Mouse (Mus musculus) liver, postnatal 0 days (tissue): ENCODE results near the gene Itga6.

Source experiments
- CTCF ChIP-seq: sonication (generic); IDR thresholded peaks from 2 replicates; pipeline ENCODE4 v1.5.1; 2016; ENCODE audit warnings: antibody characterized with exemption, low read depth
- EP300 ChIP-seq: IDR thresholded peaks from 2 replicates; pipeline ENCODE4 v1.6.1; 2016; ENCODE audit warnings: antibody characterized with exemption, low read depth, mild to moderate bottlenecking

GRCm38 (mm10) chr2:71780016-71780415, 34.6 kb downstream of the Itga6 start:
- TF ChIP-seq CTCF (no peak), EP300 (no peak)
